Mouse (Mus musculus) kidney, embryonic 14.5 days (tissue): ENCODE results near the gene Bean1. TPM values are rescaled to one million over a fixed set of nuclear protein-coding genes. Genes with fewer than 3 reads are reported as not detected.
"Not testable (repeated sequence)": the region's sequence is repeated elsewhere in the genome, so short reads cannot be mapped to it uniquely, and the experiment has no call there.

Experiments used
- ATAC-seq: fragments of 200-750 bp; cut with Nextera tagmentation; 2 replicates; pipeline ENCODE4 v1.8.0; 2017; ENCODE audit warnings: moderate number of reproducible peaks, mild to moderate bottlenecking, moderate TSS enrichment, moderate library complexity; ENCODE audit not compliant: low FRiP score, low TSS enrichment
- H3K27ac ChIP-seq: fragments of 300-500 bp; sonication (generic); 2 replicates; pipeline ENCODE4 v1.5.1; 2014; ENCODE audit warnings: low read depth, mild to moderate bottlenecking, low read length, moderate library complexity, mixed read lengths
- H3K27me3 ChIP-seq: fragments of 300-500 bp; sonication (generic); 2 replicates; pipeline ENCODE4 v1.6.1; 2014; ENCODE audit warnings: mild to moderate bottlenecking, low read length; ENCODE audit not compliant: control insufficient read depth, insufficient read depth
- H3K36me3 ChIP-seq: fragments of 300-500 bp; sonication (generic); 2 replicates; pipeline ENCODE4 v1.6.1; 2014; ENCODE audit warnings: low read length, mixed read lengths; ENCODE audit not compliant: control insufficient read depth, insufficient read depth
- H3K4me1 ChIP-seq: fragments of 300-500 bp; sonication (generic); 2 replicates; pipeline ENCODE4 v1.6.1; 2014; ENCODE audit warnings: low read length, mixed read lengths; ENCODE audit not compliant: control insufficient read depth, insufficient read depth
- H3K4me2 ChIP-seq: fragments of 300-500 bp; sonication (generic); replicated peaks from 2 replicates; pipeline ENCODE4 v1.6.1; 2014; ENCODE audit warnings: low read depth, mild to moderate bottlenecking, low read length
- H3K4me3 ChIP-seq: fragments of 300-500 bp; sonication (generic); 2 replicates; pipeline ENCODE4 v1.5.1; 2014; ENCODE audit warnings: mild to moderate bottlenecking, low read length
- H3K9ac ChIP-seq: fragments of 300-500 bp; sonication (generic); 2 replicates; pipeline ENCODE4 v1.6.1; 2014; ENCODE audit warnings: low read depth, mild to moderate bottlenecking, low read length, moderate library complexity
- H3K9me3 ChIP-seq: fragments of 300-500 bp; sonication (generic); 2 replicates; pipeline ENCODE4 v1.6.1; 2016; ENCODE audit warnings: low read length; ENCODE audit not compliant: control insufficient read depth
- WGBS: fragments of 180-500 bp; shearing (Covaris S2); extraction: QIAGEN DNeasy Blood & Tissue Kit; methylation state at CpG from one replicate; pipeline ENCODE4 v1.1.7; 2014; 5-methylcytosine and 5-hydroxymethylcytosine counted together
- polyA plus RNA-seq: library from polyadenylated mRNA; unstranded; fragments of >200 nt; fragmentation: Nextera tagmentation; extraction: Ambion mirVana; gene quantifications from 2 replicates; pipeline ENCODE4 v1.2.1, GENCODE M21; 2014

Bean1 gene
- polyA plus RNA-seq, 1 experiment from 2014 or later: 3.3 TPM

DNA sequence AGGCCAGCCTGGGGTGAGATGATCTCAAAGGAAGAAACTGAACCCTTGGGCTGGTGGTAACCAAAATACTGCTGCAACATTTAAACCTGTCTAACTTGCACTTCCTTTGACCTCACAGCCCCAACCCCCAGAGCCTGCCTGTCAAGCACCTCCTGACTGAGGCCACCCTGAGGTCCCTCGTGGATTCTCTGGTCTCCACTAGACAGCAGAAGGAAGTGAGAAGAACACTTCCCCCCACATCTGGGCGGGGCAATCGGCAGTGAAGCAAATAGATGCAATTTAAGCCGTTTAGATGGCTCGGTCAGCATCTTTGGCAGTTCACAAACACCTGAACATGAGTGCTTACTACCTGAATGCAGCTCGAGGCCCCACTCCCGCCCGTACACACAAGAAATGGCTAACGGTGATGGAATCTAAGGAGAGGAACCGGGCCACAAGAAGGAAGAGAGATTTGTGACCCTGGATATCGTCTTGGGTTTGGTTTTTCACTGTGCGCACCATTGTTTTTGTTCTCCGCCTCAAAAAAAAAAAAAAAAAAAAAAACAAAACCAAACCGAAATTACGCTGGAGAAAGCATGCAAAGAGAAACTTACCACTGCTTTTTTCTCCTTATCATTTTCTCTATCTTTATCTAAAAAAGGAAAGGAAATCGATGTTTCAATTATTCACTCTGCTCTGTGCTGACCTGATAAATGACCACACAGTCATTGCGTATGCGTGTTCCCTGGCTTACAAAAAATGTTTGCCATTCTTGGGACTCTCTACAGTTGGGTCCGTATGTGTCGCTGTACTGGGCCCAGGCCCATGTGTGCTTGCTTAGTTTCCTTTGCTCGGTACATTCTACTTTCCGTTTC lies 77.0 kb downstream of the Bean1 start:
- H3K4me3 ChIP-seq: peak overlapping the region; percentile 81
- peak overlapping the region; percentile 78 for H3K9ac ChIP-seq
- peak overlapping the region; percentile 64 for H3K4me2 ChIP-seq
- no peaks in the 10 kb centered on the region for H3K27me3 ChIP-seq
- peaks cover 12% of the 10 kb centered on the region for H3K4me1 ChIP-seq
- no peak for ATAC-seq
- H3K36me3 ChIP-seq: peaks cover 13% of the 10 kb centered on the region
- WGBS: 63% methylated on average over 22 of the region's 22 CpGs
- no peaks in the 10 kb centered on the region for H3K9me3 ChIP-seq
- no peak overlapping the region for H3K27ac ChIP-seq

DNA sequence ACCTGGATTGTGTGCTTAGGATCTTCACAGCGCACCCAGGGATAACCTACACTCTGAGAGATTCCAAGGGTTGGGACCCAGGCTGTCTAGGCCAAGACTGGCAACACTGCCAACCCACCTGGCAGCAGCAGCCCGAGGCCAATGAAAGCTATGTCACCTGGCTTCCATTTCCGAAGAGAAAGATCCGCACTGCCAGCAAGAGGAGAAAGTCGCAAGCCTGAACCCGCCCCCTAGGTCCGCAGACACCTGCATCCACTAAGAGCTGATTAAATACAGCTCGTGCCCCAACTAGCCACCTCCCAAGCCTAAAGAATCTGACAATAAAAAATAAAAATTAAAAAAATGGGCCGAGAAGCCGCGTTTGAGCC lies 77.7 kb downstream of the Bean1 start:
- Histone ChIP-seq H3K27ac (no peak overlapping the region), H3K4me1 (peaks cover 12% of the 10 kb centered on the region), H3K9ac (peak overlapping the region; percentile 78), H3K27me3 (no peaks in the 10 kb centered on the region), H3K4me2 (peak overlapping the region; percentile 64), H3K4me3 (peak overlapping the region; percentile 81), H3K9me3 (no peaks in the 10 kb centered on the region), H3K36me3 (peaks cover 12% of the 10 kb centered on the region; the same call in 1 of the 2 replicates)
- ATAC-seq: peak; percentile 2; the same call in 1 of the 2 replicates
- 3% methylated on average over 11 of the region's 11 CpGs for WGBS

DNA sequence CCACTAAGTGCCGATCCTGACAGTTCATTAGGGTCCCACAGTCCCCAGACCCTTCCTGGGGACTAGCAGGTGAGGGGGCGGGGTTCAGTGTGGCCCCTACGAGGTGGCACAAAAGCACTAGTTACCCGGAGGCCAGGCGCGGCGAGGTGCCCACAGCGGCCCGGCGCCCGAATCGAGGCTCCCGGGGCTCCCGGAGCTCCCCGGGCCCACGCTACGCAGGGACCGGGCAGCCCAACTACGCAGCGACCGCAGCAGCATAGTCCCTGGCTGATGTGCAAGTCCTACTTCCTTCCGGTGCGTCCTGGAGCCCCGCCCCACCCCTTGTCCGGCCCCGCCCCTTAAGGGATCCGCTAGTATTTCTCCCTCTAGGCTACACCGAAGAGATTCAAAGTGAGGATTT lies 78.0 kb downstream of the Bean1 start, which contains the start of gene Tk2:
Tk2 (minus strand) TSS at position 283 of the 400 bp plus-strand sequence.
- 0% methylated on average over 28 of the region's 28 CpGs for WGBS
- peak within 1 kb of the TSS; percentile 64 for H3K4me2 ChIP-seq
- H3K9me3 ChIP-seq: no peaks in the 10 kb centered on the region
- H3K36me3 ChIP-seq: peaks cover 9% of the 10 kb centered on the region; the same call in 1 of the 2 replicates
- H3K4me3 ChIP-seq: peak within 1 kb of the TSS; percentile 81
- peaks cover 12% of the 10 kb centered on the region for H3K4me1 ChIP-seq
- peak; percentile 86 for ATAC-seq
- H3K27me3 ChIP-seq: no peaks in the 10 kb centered on the region
- peak within 1 kb of the TSS; percentile 78 for H3K9ac ChIP-seq
- H3K27ac ChIP-seq: no peak within 1 kb of the TSS

DNA sequence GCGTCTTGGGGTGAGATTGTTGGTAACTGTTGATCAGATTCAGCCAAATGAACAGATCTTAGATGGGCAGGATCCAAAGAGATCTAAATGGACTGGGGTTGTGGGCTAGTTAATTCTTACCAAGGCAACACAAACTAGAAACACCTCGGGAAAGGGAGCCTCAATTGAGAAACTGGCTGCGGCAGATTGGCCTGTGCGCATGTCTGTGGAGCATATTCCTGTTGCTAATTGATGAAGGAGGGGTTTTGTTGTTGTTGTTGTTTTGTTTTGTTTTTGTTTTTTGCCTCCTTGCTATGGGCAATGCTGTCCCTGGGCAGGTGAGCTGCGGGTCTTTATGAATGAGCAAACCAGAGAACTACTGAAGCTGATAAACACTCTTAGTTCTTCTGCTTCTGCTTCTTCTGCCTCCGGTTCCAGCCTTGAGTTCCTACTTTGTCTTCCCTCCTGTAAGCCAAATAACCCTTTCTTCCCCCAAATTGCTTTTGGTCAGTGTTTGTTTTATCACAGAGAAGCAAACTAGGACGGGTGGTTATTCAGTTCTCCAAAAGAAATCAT lies 79.3 kb downstream of the Bean1 start:
- H3K4me1 ChIP-seq: peaks cover 12% of the 10 kb centered on the region
- H3K36me3 ChIP-seq: peaks cover 4% of the 10 kb centered on the region; the same call in 1 of the 2 replicates
- no peak overlapping the region for H3K4me3 ChIP-seq
- no peak for ATAC-seq
- no peaks in the 10 kb centered on the region for H3K9me3 ChIP-seq
- H3K9ac ChIP-seq: no peak overlapping the region
- no peak overlapping the region for H3K27ac ChIP-seq
- 88% methylated on average over 7 of the region's 7 CpGs for WGBS
- H3K4me2 ChIP-seq: no peak overlapping the region
- H3K27me3 ChIP-seq: no peaks in the 10 kb centered on the region

DNA sequence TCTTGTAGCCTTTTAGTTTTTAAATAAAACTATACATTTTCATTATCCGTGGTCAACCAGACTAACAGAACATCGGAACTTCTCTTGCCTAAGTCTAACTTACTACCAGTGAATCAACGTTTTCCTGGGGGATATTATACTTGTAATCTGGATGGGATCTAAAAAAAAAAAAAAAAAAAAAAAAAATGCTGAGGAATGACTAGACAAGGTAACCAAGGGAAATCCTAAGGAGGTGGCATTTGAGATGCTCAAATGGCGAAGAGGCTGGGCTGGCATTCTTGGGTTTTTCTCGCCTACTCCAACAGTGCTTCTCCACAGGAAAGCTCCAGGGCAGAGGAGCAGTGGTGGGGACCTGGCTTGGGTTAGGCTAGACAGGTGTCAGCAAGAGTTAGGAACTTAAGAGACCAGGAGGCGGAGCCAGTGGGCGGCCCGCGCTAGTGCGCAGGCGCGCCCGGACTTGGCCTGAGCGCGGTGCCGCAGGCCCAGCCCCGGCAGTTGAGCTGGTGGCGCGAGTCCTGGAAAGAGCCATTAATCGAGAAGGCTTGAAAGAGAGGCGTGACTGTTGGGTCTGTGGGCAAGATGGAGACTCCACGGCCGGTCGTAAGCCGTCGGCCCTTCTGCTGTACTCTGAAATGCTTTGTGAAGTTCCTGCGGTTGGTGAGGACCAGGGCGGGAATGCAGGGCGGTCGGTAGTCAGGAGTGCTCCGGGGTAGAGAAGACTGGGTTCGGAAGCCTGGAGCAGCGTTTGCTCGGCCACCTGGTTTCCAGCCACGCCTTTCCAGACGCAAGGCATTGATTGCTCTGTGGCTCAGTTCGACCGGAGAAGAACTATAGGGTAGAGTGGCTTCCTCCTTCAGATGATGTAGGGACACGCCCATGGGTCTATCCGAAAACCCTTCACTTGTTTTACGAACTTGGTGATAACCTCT lies 80.5 kb downstream of the Bean1 start, which contains the start of gene Cklf:
Cklf (plus strand) TSS at position 423 of the 929 bp plus-strand sequence.
- Histone ChIP-seq H3K36me3 (no peaks in the 10 kb centered on the region), H3K9me3 (no peaks in the 10 kb centered on the region), H3K27ac (peak within 1 kb of the TSS; percentile 88), H3K4me2 (peak within 1 kb of the TSS; percentile 75), H3K4me3 (peak within 1 kb of the TSS; percentile 77), H3K9ac (peak within 1 kb of the TSS; percentile 74), H3K4me1 (peaks cover 12% of the 10 kb centered on the region), H3K27me3 (no peaks in the 10 kb centered on the region)
- peak; percentile 87 for ATAC-seq
- 4% methylated on average over 41 of the region's 41 CpGs for WGBS

DNA sequence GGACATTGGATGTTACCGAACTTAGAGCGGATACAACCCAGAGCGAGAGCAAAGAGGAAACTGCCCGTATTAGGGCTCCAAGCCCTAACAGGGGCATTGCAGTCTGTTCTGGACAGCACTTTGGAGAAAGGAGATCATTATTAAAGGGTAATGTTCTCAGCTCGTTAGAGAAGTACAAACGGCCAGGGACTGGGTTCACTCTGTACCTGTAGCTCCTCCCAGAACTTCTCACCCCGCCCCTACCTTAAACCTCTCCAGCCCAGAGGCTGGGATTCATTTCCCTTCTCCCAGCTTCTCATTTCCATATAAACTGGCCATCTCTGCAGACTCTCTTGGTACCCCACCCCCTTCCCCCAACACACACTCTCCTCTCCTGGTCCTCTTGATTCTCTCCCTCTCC lies 81.2 kb downstream of the Bean1 start:
- WGBS: under 1% methylated on average over 7 of the region's 7 CpGs
- no peaks in the 10 kb centered on the region for H3K27me3 ChIP-seq
- peak overlapping the region; percentile 74 for H3K9ac ChIP-seq
- H3K9me3 ChIP-seq: no peaks in the 10 kb centered on the region
- peaks cover 12% of the 10 kb centered on the region for H3K4me1 ChIP-seq
- H3K4me2 ChIP-seq: peak overlapping the region; percentile 75
- ATAC-seq: peak; percentile 24; the same call in 1 of the 2 replicates
- H3K4me3 ChIP-seq: peak overlapping the region; percentile 77
- peak overlapping the region; percentile 88; the same call in 1 of the 2 replicates for H3K27ac ChIP-seq
- no peaks in the 10 kb centered on the region for H3K36me3 ChIP-seq

DNA sequence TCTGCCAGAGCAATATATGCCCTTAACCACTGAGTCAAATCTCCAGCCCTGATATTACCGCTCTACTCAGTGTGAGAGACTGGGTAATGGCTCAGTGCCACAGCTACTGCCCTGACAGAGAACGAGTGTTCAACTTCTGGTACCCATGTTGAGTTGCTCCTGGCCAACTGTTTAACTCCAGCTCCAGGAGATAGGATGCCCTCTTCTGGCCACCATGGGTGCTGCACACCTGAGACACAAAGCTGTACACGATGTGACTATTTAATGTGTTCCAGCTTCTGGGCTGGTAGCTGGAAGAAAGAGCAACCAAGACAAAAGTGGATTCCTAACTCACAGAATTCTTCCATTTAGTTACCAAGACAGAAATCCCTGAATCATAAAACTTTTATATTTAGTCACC lies 82.8 kb downstream of the Bean1 start:
- no peak for ATAC-seq
- H3K9ac ChIP-seq: no peak overlapping the region
- H3K9me3 ChIP-seq: no peaks in the 10 kb centered on the region
- H3K36me3 ChIP-seq: peaks cover 6% of the 10 kb centered on the region; the same call in 1 of the 2 replicates
- H3K27me3 ChIP-seq: no peaks in the 10 kb centered on the region
- H3K4me3 ChIP-seq: no peak overlapping the region
- H3K4me1 ChIP-seq: 0 out of 2 replicates have a peak, but pooled peaks cover 4% of the 10 kb centered on the region
- WGBS: 92% methylated on average over 3 of the region's 3 CpGs
- no peak overlapping the region for H3K4me2 ChIP-seq
- H3K27ac ChIP-seq: no peak overlapping the region

DNA sequence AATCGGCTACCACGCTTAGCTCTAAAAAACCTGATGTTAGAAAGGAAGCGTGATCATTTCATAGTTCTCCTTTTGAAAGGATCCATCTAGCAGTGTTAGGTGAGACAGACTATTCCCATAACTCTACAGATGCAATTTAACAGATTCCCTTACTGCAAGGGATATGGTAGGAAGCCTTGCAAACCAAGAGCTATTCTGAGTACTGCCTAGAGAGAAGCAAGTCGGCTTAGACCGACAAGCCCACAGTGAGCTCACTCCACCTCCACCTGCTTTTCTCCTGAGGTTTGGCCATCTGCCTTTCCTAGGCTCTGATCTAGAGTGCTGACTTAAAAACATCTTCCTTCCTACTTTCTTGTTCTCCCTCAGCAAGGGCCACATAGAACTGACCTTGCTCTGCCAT lies 91.6 kb downstream of the Bean1 start:
- H3K4me1 ChIP-seq, H3K27me3 ChIP-seq, H3K4me2 ChIP-seq, H3K27ac ChIP-seq, H3K9me3 ChIP-seq, H3K4me3 ChIP-seq, H3K9ac ChIP-seq, ATAC-seq: not testable (repeated sequence)
- H3K36me3 ChIP-seq: peaks cover 26% of the 10 kb centered on the region
- 98% methylated on average over 5 of the region's 5 CpGs for whole genome bisulfite sequencing
